Mouse (Mus musculus) midbrain, embryonic 12.5 days (tissue): Measurements from ENCODE around the gene Hdac9. TPM values are rescaled to one million over a fixed set of nuclear protein-coding genes. Genes with fewer than 3 reads are reported as not detected.
"Not testable (repeated sequence)": the region's sequence is repeated elsewhere in the genome, so short reads cannot be mapped to it uniquely, and the experiment has no call there.

Experiments
- ATAC-seq: fragments of 200-750 bp; cut with Nextera tagmentation; 2 replicates; pipeline ENCODE4 v1.8.0; 2017; ENCODE audit warnings: low read depth, moderate TSS enrichment, moderate library complexity; ENCODE audit not compliant: low FRiP score
- H3K27ac ChIP-seq: fragments of 300-500 bp; sonication (generic); replicated peaks from 2 replicates; pipeline ENCODE4 v1.5.1; 2016; ENCODE audit warnings: mild to moderate bottlenecking
- H3K27me3 ChIP-seq: fragments of 300-500 bp; sonication (generic); 2 replicates; pipeline ENCODE4 v1.6.1; 2016; ENCODE audit warnings: mild to moderate bottlenecking
- H3K36me3 ChIP-seq: fragments of 300-500 bp; sonication (generic); 2 replicates; pipeline ENCODE4 v1.6.1; 2016
- H3K4me1 ChIP-seq: fragments of 300-500 bp; sonication (generic); 2 replicates; pipeline ENCODE4 v1.6.1; 2016
- H3K4me2 ChIP-seq: fragments of 300-500 bp; sonication (generic); replicated peaks from 2 replicates; pipeline ENCODE4 v1.6.1; 2016; ENCODE audit warnings: mild to moderate bottlenecking, moderate library complexity
- H3K4me3 ChIP-seq: fragments of 300-500 bp; sonication (generic); 2 replicates; pipeline ENCODE4 v1.5.1; 2016; ENCODE audit warnings: mild to moderate bottlenecking
- H3K9ac ChIP-seq: fragments of 300-500 bp; sonication (generic); replicated peaks from 2 replicates; pipeline ENCODE4 v1.6.1; 2016; ENCODE audit warnings: mild to moderate bottlenecking, moderate library complexity
- H3K9me3 ChIP-seq: fragments of 300-500 bp; sonication (generic); 2 replicates; pipeline ENCODE4 v1.6.1; 2016; ENCODE audit warnings: mild to moderate bottlenecking
- WGBS: fragments of 180-500 bp; shearing (Covaris S2); methylation state at CpG from one replicate; pipeline ENCODE4 v1.1.7; 2016; 5-methylcytosine and 5-hydroxymethylcytosine counted together
- polyA plus RNA-seq: library from polyadenylated mRNA; unstranded; fragments of >200 nt; fragmentation: Nextera tagmentation; extraction: Ambion mirVana; gene quantifications from 2 replicates; pipeline ENCODE4 v1.2.1, GENCODE M21; 2016

Gene Hdac9
- polyA plus RNA-seq, 1 experiment from 2014 or later, result 14.4 TPM

DNA sequence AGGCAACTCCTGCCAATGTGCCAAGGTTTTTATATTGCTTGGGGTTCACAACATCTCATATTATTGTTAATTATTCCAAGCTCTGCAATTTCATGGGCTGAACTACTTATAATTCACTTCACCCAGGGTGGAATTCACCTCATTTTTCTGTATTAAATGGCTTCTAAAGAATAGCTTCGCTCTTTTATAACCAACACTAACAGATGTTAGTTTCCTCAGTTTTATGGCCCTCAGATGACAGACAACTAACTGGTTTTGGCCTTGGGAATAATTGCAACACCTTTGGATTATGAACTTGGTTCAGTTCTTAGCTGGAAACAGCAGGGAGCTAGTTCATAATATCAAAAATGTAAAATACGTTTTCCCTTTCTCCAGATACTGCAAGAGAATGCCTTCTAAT, 839.9 kb downstream of the Hdac9 start:
- Histone ChIP-seq H3K27me3 (no peaks in the 10 kb centered on the region), H3K9me3 (no peaks in the 10 kb centered on the region), H3K27ac (no peak overlapping the region), H3K4me3 (no peak overlapping the region), H3K9ac (no peak overlapping the region), H3K4me2 (no peak overlapping the region), H3K4me1 (no peaks in the 10 kb centered on the region), H3K36me3 (no peaks in the 10 kb centered on the region)
- no peak for ATAC-seq
- WGBS, result 91% methylated on average over 2 of the region's 2 CpGs

DNA sequence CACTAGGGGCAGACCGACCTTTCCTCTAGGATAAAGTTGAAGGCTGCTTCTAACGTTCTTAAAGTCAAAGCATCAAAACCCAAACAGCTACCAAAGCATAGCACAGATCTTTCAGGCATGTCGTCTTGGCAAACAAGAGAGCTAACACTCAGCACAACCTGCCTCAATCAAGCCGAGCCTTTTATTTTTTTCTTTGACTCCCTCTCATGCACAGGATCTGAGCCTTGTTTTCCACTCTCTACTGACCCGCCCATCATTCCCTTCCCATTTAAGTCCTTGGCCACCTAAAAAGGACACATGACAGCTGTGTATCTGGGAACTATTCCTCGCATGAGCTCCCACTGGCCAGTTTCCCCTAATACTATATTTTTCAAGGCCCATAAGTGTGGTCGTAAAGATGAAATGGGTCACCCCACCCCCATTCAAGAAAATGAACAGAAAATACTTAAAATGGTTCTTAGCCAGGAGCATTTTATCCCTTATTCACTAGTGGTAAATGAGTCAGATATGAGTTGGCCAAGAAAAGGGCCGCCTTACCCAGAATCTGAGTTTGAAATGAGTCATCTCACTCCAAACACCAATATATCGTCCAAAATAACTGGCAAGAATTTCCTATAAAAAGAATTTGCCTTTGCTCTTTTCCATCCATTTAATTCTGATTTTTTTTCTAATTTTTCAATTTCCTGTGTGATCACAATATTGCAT, 840.9 kb downstream of the Hdac9 start:
- H3K9ac ChIP-seq, result no peak overlapping the region

DNA sequence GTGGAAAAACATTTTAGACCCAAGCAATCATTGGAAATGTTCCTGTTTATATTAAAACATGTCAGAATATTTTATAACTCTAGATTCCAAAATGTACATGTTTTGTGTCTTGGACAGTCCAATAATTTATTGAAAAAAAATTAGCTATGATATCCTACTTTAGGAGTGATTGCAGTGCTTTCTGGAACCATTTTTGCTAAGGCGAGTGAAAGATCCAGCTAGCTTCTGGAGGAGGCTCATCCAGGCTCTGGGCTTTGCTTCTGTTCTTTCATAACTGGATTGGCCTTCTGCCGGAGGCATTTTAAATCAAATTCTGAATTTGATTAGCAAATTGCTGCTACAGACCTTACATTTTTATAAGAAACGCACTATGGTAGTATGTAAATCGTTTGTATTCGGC, 864.4 kb downstream of the Hdac9 start:
- Histone ChIP-seq H3K27ac (no peak overlapping the region), H3K4me1 (no peaks in the 10 kb centered on the region), H3K27me3 (no peaks in the 10 kb centered on the region), H3K4me2 (no peak overlapping the region), H3K36me3 (no peaks in the 10 kb centered on the region), H3K9me3 (no peaks in the 10 kb centered on the region), H3K9ac (no peak overlapping the region), H3K4me3 (no peak overlapping the region)
- no peak for ATAC-seq
- whole genome bisulfite sequencing, result 92% methylated on average over 5 of the region's 5 CpGs

More for the DNA sequence above, 840.9 kb downstream of the Hdac9 start:
- Histone ChIP-seq H3K9me3 (no peaks in the 10 kb centered on the region), H3K27ac (no peak overlapping the region), H3K27me3 (no peaks in the 10 kb centered on the region), H3K4me1 (no peaks in the 10 kb centered on the region), H3K4me3 (no peak overlapping the region), H3K4me2 (no peak overlapping the region), H3K36me3 (no peaks in the 10 kb centered on the region)
- no peak for ATAC-seq
- 82% methylated on average over 9 of the region's 9 CpGs for WGBS

- Histone ChIP-seq H3K4me3 (no peak overlapping the region), H3K36me3 (no peaks in the 10 kb centered on the region)
- ATAC-seq, result no peak
These were observed 864.9 kb downstream of the Hdac9 start for GRCm38 (mm10) chr12:34052036-34052435.

DNA sequence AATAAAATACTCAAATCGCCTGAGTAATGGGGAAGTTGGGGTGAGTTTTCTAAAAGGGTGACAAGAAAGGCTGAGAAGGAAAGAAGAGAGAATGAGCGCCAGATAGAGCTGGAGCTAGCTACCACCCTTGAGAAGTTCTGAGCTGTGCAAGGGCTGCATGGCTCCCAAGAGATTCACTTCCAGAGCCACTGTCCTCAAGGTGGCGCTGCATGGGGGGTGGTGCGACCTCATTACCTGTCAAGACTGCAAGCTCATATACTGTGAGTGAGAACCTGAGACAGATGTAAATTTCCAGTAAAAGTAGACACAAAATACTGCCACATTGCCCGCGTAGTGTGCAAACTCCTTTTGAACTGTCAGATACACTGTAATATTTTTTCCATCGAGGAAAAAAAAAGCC, 865.8 kb downstream of the Hdac9 start:
- Histone ChIP-seq H3K27me3 (no peaks in the 10 kb centered on the region), H3K27ac (no peak overlapping the region), H3K4me1 (no peaks in the 10 kb centered on the region), H3K4me3 (no peak overlapping the region), H3K9ac (no peak overlapping the region), H3K9me3 (no peaks in the 10 kb centered on the region), H3K36me3 (no peaks in the 10 kb centered on the region), H3K4me2 (no peak overlapping the region)
- no peak for ATAC-seq
- WGBS, result 64% methylated on average over 7 of the region's 7 CpGs

More at GRCm38 (mm10) chr12:34052036-34052435, 864.9 kb downstream of the Hdac9 start:
- no peak overlapping the region for H3K9ac ChIP-seq
- no peaks in the 10 kb centered on the region for H3K4me1 ChIP-seq
- H3K27ac ChIP-seq, result no peak overlapping the region
- H3K4me2 ChIP-seq, result no peak overlapping the region
- WGBS, result 78% methylated on average over 3 of the region's 3 CpGs
- no peaks in the 10 kb centered on the region for H3K9me3 ChIP-seq
- H3K27me3 ChIP-seq, result no peaks in the 10 kb centered on the region

GRCm38 (mm10) chr12:34040949-34041348, 875.9 kb downstream of the Hdac9 start:
- Histone ChIP-seq H3K4me1 (no peaks in the 10 kb centered on the region), H3K27me3 (no peaks in the 10 kb centered on the region), H3K4me2 (no peak overlapping the region), H3K9ac (no peak overlapping the region), H3K36me3 (no peaks in the 10 kb centered on the region), H3K9me3 (no peaks in the 10 kb centered on the region), H3K27ac (no peak overlapping the region), H3K4me3 (no peak overlapping the region)
- ATAC-seq, result no peak
- 83% methylated on average over 6 of the region's 6 CpGs for WGBS

DNA sequence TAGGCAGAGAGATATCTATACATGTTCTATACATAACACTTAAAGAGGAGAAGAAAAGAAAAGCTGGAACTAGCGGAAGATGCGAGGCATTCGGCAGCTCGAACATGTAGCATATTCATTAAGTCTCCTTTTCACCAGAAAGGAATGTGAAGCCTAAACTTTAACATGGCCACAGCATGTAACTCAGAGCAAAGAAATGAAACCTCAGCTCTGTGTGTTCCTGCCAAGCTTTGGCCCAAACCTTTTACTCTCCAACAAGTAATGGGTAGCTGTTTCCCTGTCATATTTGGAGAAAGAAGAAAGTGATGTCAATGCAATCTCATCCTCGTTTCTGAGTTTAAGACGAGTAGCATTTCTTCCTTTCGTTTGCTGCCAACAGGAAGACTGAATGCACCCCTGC, 876.8 kb downstream of the Hdac9 start:
- H3K9me3 ChIP-seq, result no peaks in the 10 kb centered on the region
- no peaks in the 10 kb centered on the region for H3K27me3 ChIP-seq
- H3K4me1 ChIP-seq, result no peaks in the 10 kb centered on the region
- H3K36me3 ChIP-seq, result no peaks in the 10 kb centered on the region
- H3K9ac ChIP-seq, result no peak overlapping the region
- H3K27ac ChIP-seq, result no peak overlapping the region
- ATAC-seq, result no peak
- WGBS, result 75% methylated on average over 7 of the region's 7 CpGs
- no peak overlapping the region for H3K4me3 ChIP-seq
- no peak overlapping the region for H3K4me2 ChIP-seq

DNA sequence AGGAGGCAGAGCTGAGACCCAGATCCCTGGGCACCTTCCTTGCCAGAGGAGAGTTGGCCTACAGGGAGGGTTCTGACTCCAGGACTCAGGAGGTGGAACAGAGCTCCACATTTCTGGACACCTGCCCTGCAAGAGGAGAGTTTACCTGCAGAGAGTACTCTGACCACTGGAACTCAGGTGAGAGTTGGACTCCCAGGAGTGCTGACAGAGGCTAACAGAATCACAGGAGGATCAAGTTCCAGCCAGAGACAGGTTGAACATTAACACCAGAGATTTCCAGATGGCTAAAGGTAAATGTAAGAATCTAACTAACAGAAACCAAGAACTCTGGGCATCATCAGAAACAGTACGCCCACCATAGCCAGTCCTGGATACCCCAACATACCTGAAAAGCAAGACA, 907.1 kb downstream of the Hdac9 start:
- not testable (repeated sequence) for H3K27ac ChIP-seq, H3K4me2 ChIP-seq, H3K9ac ChIP-seq, H3K27me3 ChIP-seq, ATAC-seq, H3K9me3 ChIP-seq, H3K36me3 ChIP-seq, H3K4me3 ChIP-seq, H3K4me1 ChIP-seq
- WGBS, result 84% methylated on average over 1 of the region's 1 CpGs

Other genes starting within 250 kb of the Hdac9 start
- not detected in 2 replicates for gene Prps1l1, start 67.7 kb upstream of the Hdac9 start, polyA plus RNA-seq
- 22.2 and 24.3 TPM in 2 replicates for gene Snx13, start 130.1 kb upstream of the Hdac9 start, polyA plus RNA-seq